Mouse (Mus musculus): ENCODE measurements at regions not wholly inside any gene's neighbourhood (a gene's known extent, or its start where the extent isn't known, plus 50 kb on each side); places are given as distances from the start of the nearest gene placed in this dataset.

DNA sequence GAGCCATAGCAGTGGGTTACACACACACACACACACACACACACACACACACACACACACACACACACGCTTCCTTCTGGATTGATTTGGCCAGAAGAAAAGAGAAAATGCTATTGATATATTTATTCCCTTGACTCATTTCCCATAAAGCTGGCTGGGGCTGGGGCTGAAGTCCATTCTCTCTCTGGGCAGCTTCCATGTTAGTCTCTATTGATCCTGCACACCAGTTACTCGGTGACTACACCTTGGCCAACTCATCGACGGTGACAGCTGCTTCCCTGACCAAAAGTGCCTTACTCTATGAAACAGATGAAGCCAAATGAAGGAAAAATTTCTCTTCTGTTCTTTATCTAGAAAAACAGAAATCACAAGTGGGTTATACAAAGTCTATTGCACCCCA is 82.1 kb downstream of the Snx18 start:
- DNase-seq (ENCODE audit: low spot score in 2 of 2) = no peak

DNA sequence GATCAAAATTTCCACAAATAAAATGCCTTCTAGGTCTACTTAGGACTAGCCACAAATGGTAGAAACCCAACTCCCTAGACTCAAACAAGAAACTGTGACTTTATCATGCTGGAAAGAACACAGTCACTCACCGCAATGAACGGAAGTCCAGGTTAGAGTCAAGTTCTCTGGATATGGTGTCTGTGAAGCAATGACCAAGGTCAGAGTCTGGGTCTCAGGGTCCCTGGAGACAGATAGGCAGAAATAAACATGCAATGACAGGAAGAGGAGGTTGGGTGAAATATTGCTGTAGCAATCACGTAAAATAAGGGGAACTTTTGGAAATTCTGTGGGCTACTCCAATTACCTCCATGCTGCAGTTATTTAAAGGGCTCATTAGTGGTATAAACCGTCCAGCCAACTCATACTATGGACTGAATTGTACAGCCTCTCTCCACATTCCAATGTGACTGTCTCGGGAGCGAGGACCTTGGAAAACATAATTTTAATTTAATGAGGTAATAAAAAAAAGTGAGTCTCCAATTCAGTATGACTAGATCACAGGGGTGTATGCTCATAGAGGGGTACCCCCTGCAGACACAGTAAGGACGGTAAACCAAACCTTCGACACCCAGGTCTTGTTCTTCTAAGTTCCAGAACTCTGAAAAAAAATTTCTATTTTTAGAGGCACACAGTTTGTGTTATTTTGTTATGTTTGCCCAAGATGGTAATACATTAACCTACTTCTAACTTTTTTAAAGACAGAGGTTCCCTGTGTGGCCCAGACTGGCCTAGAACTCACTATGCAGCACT is 83.5 kb downstream of the Snx18 start:
- DNase-seq (ENCODE audit: low spot score in 2 of 2) = no peak

DNA sequence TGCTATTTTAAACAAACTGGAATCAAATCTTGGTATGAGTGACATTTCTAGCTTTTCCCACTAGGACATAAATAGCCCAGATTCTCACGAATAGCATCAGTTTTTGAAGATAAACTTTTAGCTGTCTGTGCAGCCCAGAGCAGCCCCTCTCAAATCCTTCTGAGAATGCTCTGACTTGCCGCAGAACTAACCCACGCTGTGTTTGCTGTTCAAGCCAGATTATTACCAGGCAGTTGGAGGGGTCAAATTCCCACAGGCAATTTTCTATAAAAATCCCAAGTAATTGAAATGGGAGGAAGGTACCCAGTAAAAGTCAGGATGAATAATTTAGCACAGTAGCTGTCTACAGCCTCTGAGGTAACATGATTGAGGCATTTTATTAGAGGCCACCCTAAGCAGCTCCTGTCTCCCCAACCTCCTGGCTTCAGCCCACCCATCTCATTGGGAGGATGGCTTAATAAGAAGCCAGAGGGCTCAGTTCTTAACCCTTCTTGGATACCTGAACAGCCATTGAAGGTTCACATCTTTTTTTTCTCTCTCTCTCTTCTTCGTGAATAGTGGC is 84.4 kb downstream of the Snx18 start:
- no peak for DNase-seq (ENCODE audit: low spot score in 2 of 2)

DNA sequence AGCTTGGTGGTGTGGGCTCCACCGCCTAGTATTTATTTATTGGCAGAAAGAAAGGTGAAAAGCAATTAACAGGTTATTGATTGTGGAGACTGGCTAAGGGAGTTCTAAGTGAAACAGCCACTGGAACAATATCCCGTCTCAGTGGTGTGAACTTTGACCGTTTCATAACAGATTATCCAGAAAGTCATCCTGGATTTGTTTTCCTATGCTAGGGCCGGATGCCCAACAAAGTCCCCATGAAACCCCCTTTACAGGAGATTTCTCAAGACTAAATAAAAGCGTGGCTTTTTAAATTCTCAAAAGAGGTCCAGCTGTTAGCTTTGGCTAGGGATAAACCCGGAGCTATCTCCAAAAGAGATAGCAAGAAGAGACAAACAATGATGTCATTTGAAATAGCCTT is 91.4 kb downstream of the Snx18 start:
- no peak for DNase-seq (ENCODE audit: low spot score in 2 of 2)

DNA sequence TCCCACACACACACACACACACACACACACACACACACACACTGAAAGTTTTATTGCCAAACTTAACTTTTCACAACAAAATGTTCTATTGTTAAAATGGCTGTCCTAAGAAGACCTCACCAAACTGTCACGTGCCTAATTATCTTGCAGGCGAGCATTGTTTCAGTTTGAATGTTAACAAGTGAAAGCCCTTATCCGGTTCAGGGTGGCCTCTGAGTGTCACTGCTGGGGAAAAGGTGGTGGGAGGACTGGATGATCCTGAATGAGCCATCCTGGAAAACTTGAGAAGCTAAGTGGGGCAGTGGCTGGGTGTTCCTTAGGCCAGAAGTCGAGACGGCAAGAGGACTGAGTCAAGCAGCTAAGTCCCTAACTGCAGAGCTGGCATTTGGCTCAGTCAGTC is 94.9 kb downstream of the Snx18 start:
- DNase-seq (ENCODE audit: low spot score in 2 of 2) = no peak

DNA sequence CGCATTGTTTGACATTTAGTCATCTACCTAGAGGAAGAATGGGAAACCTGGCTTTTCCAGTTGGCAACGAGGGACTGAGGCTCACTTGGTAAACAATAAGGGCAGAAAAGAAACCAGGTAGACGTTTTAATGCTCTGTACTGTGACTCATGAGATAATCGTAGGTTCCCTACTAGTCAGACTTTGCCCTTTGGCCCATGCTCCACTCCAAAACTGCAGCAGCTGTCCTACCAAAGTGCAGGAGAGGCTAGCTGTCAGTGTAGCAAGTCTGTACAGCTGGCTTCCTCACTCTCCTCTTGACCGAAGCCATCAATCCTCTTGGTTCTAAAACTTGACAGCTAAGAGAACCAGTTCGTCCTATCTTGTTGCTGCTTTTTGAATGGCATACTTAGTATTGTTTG is 100.2 kb downstream of the Snx18 start:
- no peak for DNase-seq (ENCODE audit: low spot score in 2 of 2)

DNA sequence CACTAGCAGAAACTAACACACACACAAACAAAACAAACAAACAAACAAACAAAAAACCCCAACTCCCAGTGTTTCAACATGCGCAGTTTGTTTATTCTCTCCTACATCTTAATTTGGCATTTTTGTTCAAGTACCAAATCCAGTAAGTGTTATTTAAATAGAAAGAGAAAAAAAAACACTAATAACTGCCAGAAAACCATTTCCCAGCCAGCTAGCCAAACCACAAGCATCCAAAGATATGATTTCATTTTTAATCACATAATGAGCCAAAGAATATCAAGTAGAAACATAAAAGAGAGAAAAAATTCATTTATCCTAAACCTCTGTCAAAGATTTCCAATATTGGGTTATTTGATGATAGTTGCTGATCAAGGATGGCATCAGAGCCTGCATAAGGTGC is 102.3 kb downstream of the Snx18 start:
- no peak for DNase-seq (ENCODE audit: low spot score in 2 of 2)

DNA sequence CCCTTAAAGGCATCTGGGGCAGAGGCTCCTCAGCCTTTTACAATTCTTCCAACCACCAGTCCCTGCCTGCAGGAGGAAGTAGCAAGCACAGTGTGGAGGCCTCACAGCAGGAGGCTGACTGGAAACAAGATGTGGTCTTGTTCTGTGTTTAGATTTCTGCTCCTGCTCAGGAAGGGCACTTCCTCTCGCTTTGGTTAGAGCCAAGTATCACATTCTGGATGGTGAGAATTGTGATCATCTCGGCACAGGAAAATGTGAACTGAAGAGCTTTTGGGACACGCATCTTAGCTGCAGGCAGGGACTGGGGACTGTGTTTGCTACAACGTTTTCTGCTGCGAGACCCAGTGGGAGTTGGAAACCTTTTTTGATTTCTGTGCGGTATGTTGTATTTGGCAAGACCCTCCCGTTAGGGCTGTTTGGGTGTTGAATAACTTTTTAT is 103.2 kb downstream of the Snx18 start:
- DNase-seq (ENCODE audit: low spot score in 2 of 2) = peak; percentile 10 to 32

DNA sequence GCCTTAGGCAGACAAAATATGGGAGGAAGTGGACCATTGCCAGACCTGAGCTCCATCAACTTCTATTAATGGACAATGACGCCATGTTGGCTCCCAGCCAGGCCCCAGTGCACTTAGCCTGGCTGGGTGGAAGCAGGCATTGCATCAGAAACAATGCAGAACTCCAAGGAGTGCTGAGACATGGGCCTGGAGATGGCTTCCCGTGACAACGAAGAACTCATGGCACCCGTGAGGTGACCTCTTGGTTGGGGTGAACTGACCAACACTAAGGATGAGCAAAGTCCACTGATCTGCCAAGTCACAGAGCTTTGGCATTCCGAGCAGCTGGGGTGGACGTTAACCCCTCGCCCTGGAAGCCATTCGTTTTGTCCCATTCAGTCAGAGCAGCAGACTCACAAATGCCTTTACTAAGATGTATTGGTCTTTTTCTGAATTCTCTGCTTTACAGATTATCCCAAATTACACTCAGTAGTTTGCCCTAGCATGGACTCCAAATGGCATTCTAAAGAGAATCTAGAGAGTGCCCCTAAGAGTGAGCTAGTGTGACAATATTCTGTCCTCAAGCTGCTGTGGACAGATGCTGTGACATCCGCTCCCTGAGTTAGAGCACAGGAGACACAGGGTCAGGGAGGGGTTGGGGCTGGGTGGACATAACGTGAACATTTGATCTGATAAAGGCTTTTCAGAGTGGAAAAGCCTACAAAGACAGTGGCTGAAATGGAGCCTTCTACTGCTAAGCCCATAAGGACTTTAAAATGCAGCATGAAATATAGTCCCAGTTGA is 108.8 kb downstream of the Snx18 start:
- DNase-seq (ENCODE audit: low spot score in 2 of 2) = peak; percentile 32 to 39

DNA sequence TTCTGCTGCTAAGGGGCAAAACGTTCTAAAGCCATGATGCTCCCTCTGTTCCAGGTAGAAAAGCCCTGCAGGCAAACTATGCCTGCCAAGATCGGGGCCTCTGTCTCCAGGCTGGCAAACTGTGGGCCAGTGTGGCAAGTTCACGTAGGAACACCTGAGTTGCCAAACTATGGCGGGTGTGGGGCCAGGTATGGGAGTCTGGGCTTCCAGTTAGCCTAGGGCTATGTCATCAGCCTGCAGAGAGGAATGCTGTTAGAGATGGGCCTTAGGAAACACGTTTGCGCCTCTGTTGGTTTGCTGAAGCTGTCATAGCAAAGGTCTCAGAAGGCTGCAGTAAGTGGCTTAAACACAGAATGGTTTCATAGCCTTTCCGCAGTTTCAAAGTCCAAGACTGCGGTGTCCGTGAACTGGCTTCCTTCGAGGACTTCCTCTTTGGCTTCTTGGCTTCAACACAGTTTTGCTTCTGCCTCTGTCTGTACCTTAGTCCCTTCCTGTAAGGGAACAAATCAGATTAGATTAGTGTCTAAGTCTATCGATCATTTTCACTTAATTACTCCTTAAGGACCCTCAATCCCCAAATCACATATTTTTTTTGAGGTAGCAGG is 110.1 kb downstream of the Snx18 start:
- no peak for DNase-seq (ENCODE audit: low spot score in 2 of 2)

DNA sequence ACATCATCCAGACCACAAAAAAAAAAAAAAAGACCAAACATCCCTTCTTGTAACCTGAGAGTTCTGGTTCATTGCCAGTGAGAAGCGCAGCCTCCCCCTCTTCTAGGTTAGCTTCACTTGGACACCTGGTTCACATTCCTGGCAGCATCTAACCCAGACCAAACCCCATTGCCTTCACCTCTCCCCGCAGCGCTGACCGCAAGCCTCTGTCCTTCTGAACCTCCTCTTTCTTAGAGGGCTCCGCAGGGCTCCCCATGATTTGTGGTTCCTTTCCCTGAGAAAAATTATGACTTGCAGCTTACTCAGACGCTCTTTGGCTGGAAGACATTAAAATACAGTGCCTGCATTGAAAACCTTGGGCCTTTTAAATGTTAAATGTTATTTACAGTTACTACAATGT is 115.8 kb downstream of the Snx18 start:
- no peak for DNase-seq (ENCODE audit: low spot score in 2 of 2)

DNA sequence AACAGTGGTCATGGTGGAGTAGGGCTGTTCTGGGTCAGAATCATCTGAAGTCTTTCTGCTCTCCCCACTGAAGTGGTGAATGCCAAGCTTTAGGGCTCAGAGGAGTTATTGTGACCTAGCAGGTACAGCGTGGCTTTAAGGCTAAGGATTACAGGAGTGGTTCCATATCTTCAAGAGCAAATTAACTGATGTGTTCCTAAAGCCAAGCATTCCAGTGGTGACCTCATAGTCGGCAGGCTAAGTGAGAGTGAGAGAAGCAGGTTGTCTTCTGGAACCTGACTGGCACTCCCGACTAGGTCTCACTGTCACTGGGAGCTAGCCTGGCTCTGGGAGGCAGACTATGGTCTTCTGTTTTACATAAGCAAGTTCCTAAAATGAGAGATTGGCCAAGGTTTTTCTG is 116.3 kb downstream of the Snx18 start:
- DNase-seq (ENCODE audit: low spot score in 2 of 2) = no peak

DNA sequence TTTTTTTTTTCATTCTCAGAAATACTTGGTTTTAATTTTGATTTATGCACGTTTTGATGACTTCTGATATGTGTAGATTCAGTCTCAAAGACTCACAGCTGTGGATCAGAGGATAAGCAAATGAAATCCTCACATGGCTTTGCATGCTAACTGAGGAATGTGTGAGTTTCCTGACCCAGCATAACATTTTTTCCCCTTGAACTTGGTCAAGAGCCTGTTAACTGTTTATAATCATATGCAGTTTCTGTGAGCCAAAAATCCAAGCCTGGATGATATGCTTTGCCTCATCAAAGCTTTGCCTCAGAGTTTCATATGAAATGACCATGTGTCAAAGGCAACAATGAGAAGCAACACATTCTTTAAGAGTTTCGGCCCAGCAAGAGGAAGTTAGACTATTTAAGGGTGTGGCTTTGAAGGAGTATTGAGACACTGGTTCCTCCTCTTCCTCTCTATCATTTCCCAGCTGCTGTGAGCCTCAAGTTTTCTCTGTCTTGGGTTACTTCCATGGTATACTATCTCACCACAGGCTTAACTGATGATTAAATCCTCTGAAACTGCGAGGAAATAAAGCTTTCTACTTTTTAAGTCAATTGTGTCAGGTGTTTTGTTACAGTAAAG is 117.9 kb downstream of the Snx18 start:
- DNase-seq (ENCODE audit: low spot score in 2 of 2) = no peak

DNA sequence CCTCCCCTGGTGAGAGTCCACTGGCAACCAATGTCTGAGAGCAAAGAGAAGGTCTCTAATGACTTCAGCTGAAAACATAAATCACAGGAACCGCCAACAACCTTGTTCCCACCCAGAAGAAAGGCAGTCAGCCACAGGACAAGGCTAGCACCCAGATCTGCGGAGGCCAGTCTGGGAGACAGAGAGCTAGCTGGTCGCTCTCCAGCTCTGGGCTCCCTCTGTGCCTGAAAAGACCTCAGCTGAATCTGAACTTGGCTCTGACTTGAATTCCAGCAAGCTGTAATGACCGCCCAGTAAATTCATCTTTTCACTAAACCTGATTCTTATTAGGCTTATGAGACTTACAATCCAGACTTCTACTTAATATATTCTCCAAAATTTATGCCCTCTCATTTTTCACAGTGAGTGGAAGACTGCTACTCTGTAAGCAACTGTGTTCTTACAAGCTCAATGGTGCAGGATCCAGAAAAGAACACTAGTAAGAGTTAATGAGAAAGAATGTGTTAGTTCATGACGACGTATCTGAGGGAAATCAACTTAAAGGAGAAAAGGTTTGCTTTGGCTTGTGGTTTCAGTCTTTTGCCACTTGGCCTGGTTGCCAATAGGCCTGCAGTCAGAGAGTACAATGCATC is 119.2 kb downstream of the Snx18 start:
- no peak for DNase-seq (ENCODE audit: low spot score in 2 of 2)

DNA sequence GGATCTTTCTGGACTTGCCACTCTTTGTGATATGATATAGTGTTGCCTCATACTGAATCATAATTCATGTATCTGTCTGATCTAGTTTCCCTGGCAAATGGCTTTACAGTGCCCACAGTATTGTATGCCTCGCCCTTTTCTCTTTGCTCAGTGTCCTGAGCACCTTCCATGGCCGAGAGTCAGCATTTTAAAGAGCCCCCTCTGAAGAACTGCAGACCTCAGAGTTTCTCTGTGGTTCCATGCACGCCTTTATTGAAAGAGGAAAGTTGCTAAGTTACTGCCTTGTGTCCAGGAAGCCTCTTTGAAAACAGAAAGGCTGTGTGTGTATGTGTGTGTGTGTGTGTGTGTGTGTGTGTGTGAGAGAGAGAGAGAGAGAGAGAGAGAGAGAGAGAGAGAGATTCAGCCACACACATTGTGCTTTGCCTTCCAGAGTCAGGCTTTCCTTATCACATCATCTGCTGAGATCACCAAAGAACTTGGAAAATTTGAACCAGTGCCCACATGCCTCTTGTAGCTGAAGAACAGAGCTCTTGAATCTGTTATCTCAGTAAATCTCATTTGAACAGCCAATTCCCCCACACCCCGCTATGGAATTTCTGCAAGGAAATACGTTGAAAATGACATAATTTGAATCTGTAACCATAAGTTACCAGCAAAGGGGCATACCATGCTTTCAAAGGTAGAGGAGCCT is 122.6 kb downstream of the Snx18 start:
- DNase-seq (ENCODE audit: low spot score in 2 of 2) = no peak

DNA sequence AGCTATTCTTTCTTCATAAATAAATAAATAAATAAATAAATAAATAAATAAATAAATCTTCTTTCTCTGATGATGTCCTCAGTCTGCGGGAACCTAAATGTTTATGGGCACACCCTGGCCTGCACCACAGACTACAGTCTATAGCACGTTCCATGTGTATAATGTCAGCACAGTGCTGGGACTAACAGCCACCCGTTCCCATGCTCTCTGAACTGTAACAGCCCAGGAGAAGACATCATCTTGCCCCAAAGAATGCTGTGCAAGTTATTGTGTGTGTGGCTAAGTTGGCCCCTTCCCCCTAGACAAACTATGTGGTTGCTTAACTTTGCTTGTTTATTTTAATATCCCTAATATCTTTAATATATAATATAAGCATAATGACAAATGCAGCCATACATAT is 123.2 kb downstream of the Snx18 start:
- DNase-seq (ENCODE audit: low spot score in 2 of 2) = no peak

DNA sequence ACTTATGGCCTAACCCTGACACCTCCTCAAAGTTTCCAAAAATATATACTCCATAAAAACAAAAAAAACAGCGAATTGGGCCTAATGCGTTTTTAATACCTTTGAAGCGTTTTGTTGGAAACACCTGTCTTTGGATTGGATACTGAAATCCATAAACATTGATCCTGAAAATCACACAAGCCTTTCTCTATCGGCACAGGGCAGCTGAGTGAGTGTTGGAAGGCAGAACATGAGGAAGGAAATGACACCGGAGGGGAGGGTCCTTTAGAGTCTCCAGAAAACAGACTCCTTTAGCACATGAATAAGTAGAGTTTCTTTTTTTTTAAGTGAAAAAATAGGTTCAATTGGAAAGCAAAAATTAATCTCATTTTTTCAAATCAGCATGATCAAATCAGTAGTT is 123.7 kb downstream of the Snx18 start:
- no peak for DNase-seq (ENCODE audit: low spot score in 2 of 2)

DNA sequence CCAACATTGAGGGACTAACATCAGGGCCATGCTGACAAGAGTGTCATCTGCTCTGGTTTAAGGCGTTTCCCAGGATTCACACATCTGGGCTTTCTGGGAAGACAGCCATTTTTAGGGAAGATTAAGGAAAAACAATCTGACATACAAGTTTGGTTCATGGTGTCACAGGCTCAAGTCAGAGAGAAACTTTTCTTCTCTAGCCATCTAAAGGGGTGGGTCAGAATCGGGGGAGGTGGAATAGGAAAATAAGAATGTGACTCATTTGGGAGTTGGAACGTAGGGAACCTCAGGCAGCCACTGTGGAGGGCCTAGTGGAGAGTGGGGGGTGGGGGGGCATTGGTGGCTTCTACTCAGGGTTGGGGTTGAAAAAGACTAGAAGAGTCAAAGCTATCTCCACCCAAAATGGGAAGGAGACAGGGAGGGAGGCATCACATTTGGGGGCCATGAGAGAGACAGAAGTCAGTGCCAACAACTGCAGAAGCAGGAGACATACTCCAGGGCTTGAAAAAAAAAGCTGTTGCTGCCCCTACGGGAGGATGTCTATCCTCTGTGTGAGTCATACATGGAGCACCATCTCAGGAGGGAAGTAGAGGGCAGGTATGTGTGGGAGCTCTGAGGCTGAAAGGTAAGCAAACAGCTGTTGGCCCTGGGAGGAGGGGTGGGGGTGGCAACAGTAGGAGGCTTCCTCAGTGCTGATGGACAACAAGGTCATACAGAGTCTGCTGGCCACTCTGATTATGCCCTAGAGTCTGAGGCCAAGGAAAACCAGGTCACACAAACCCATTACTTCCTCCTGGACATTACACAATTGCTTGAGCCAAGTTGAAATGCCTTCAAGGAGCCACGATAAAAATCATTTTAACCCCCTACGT is 128.2 kb downstream of the Snx18 start:
- no peak for DNase-seq (ENCODE audit: low spot score in 2 of 2)

DNA sequence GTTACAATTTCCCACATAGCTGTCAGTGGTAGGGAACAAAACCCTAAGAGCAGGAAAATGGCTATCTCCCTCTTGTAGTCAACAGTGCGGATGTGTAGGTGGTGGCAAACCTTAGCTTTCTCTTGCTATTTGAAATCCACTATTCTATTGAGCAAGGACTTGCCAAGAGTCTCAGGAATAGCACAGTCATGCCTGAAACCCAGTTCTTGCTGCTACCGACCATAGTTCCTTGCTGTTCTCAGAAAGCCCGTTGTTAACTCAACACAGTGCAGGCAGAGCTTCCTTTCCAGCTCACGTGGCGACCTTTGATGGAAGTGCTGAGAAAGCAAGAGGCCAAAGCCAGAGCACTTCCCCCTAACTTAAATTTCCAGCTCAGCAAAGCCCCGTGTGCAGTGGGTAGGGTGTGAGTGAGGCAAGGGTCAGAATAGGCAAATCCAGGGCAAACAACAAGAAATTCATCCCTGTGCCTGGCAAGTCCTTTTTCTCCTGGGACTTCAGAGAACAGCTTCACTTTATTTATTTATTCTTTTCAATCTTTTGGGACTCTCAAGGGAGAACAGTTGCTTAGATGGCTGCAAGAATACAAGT is 131.9 kb downstream of the Snx18 start:
- DNase-seq (ENCODE audit: low spot score in 2 of 2) = no peak

DNA sequence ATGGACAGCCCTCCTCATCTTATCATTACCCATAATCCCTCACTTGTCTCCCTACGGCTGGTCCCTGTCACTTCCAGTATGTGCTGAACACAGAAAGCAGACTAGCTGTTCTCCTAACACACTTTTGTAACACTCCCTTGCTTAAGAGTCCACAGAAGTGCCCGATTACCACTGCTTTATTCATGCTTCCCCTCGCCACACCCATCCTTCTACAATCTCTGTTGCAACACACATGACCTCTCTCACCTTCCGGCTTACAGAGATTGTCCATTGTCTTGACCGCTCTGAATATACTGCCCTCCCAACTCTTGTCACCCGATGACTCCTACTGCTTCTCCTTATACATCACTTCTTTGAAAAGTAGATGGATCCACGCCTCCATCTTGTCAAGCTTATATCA is 132.9 kb downstream of the Snx18 start:
- no peak for DNase-seq (ENCODE audit: low spot score in 2 of 2)

Measured in right cerebral cortex, postnatal 36 days (tissue).